ENCODE assay signal across 11 mouse cellular contexts in genomic region chr4:132959679-132960045, GRCm38 (mm10). TPM values are rescaled to one million over a fixed set of nuclear protein-coding genes. Genes with fewer than 3 reads are reported as not detected.
A peak's percentile ranks its signal among the peaks of the same experiment; 100 is the strongest.
DNase-seq lines count a peak whose midpoint lies in the region; ATAC-seq and TF ChIP-seq lines count a peak whose summit lies in the region.
"Had no signal": no experiment of that assay in that cellular context is flagged by ENCODE, and none has a peak within 500 bp of the region (broad histone marks: within the 10 kb centered on the region; RNA-seq: fewer than 3 reads in every experiment).

No protein-coding gene starts in this region.

- no peak overlapping the region for H3K9ac ChIP-seq in liver, adult 2 months (ENCODE audit: low read depth, low read length)
- H3K9ac ChIP-seq in embryonic facial prominence, embryonic 12.5 days: no peak overlapping the region
- no peak overlapping the region for H3K9ac ChIP-seq in hindbrain, embryonic 13.5 days
- no peak overlapping the region for H3K9ac ChIP-seq in midbrain, postnatal 0 days (replicated peaks; ENCODE audit: low read length, poor library complexity, severe bottlenecking)

- WGBS in liver, adult 2 months: 10% methylated on average over 3 of the region's 3 CpGs
- 42% methylated on average over 3 of the region's 3 CpGs for WGBS in embryonic facial prominence, embryonic 12.5 days
- 50% methylated on average over 3 of the region's 3 CpGs for WGBS in hindbrain, embryonic 13.5 days
- WGBS in midbrain, postnatal 0 days: 48% methylated on average over 3 of the region's 3 CpGs

- no peak for TF ChIP-seq POLR2A in liver, adult 2 months (IDR thresholded peaks at IDR 0.05; ENCODE audit: extremely low read depth, insufficient read depth, low read length)

- no peak for ATAC-seq in embryonic facial prominence, embryonic 12.5 days (ENCODE audit: insufficient number of reproducible peaks, insufficient read depth, low FRiP score, low TSS enrichment)
- ATAC-seq in hindbrain, embryonic 13.5 days (ENCODE audit: low FRiP score): no peak
- ATAC-seq in midbrain, postnatal 0 days (ENCODE audit: low FRiP score): no peak
- ATAC-seq: Patski had no signal

- H3K27me3 ChIP-seq in liver, adult 2 months (ENCODE audit: control insufficient read depth, insufficient read depth, low read length): no peaks in the 10 kb centered on the region
- H3K27me3 ChIP-seq in embryonic facial prominence, embryonic 12.5 days: no peaks in the 10 kb centered on the region
- no peaks in the 10 kb centered on the region for H3K27me3 ChIP-seq in hindbrain, embryonic 13.5 days
- no peaks in the 10 kb centered on the region for H3K27me3 ChIP-seq in midbrain, postnatal 0 days (ENCODE audit: insufficient read depth, low read length)
- H3K27me3 ChIP-seq: Patski had no signal

- no peaks in the 10 kb centered on the region for H3K9me3 ChIP-seq in embryonic facial prominence, embryonic 12.5 days
- no peaks in the 10 kb centered on the region for H3K9me3 ChIP-seq in hindbrain, embryonic 13.5 days
- H3K9me3 ChIP-seq in midbrain, postnatal 0 days (ENCODE audit: low read length): no peaks in the 10 kb centered on the region

- H3K4me1 ChIP-seq in liver, adult 2 months (ENCODE audit: control insufficient read depth, insufficient read depth, low read length): peaks cover 25% of the 10 kb centered on the region
- H3K4me1 ChIP-seq in embryonic facial prominence, embryonic 12.5 days: peaks cover 39% of the 10 kb centered on the region
- H3K4me1 ChIP-seq in hindbrain, embryonic 13.5 days (replicated peaks): peaks cover 51% of the 10 kb centered on the region
- no peaks in the 10 kb centered on the region for H3K4me1 ChIP-seq in midbrain, postnatal 0 days (ENCODE audit: insufficient read depth, low read length)

- no peak overlapping the region for H3K4me3 ChIP-seq in liver, adult 2 months (ENCODE audit: insufficient read depth, low read depth, low read length)
- no peak overlapping the region for H3K4me3 ChIP-seq in embryonic facial prominence, embryonic 12.5 days
- no peak overlapping the region for H3K4me3 ChIP-seq in hindbrain, embryonic 13.5 days
- no peak overlapping the region for H3K4me3 ChIP-seq in midbrain, postnatal 0 days (ENCODE audit: low read depth, low read length)

- H3K36me3 ChIP-seq in liver, adult 2 months (ENCODE audit: control insufficient read depth, insufficient read depth, low read length): no peaks in the 10 kb centered on the region
- H3K36me3 ChIP-seq in embryonic facial prominence, embryonic 12.5 days: no peaks in the 10 kb centered on the region
- no peaks in the 10 kb centered on the region for H3K36me3 ChIP-seq in hindbrain, embryonic 13.5 days
- no peaks in the 10 kb centered on the region for H3K36me3 ChIP-seq in midbrain, postnatal 0 days (ENCODE audit: insufficient read depth, low read length)

- peak; percentile 92 for DNase-seq in liver, adult 2 months (ENCODE audit: extremely low read depth, low read depth, low spot score)
- DNase-seq in liver: no peak
- no peak for DNase-seq in midbrain, postnatal 0 days (ENCODE audit: low spot score)
- no peak for DNase-seq in left cerebral cortex, adult 11 months (ENCODE audit: low spot score)
- no peak for DNase-seq in layer of hippocampus, adult 9-11 months
- no peak for DNase-seq in left cerebral cortex, adult 8-10 months (ENCODE audit: low spot score in 2 of 2)
- DNase-seq: cerebellum, adult 9-11 months; thymus, postnatal 25 days had no signal

- no peak overlapping the region for H3K4me2 ChIP-seq in embryonic facial prominence, embryonic 12.5 days (replicated peaks)
- H3K4me2 ChIP-seq in hindbrain, embryonic 13.5 days: no peak overlapping the region
- no peak overlapping the region for H3K4me2 ChIP-seq in midbrain, postnatal 0 days (ENCODE audit: low read depth, low read length, poor library complexity, severe bottlenecking)

- H3K79me2 ChIP-seq in liver, adult 2 months (ENCODE audit: control insufficient read depth, insufficient read depth, low read length): no peaks in the 10 kb centered on the region

- H3K27ac ChIP-seq in liver, adult 2 months (replicated peaks; ENCODE audit: insufficient read depth, low read depth, low read length): peak overlapping the region; percentile 71
- peak overlapping the region; percentile 88 for H3K27ac ChIP-seq in embryonic facial prominence, embryonic 12.5 days
- peak overlapping the region; percentile 83 for H3K27ac ChIP-seq in hindbrain, embryonic 13.5 days
- H3K27ac ChIP-seq in midbrain, postnatal 0 days (ENCODE audit: low read depth, low read length): peak overlapping the region; percentile 21; the same call in 1 of the 2 replicates

- TF ChIP-seq CTCF in liver, adult 2 months (IDR thresholded peaks at IDR 0.05; ENCODE audit: low read depth, low read length): no peak
- TF ChIP-seq CTCF in midbrain, postnatal 0 days (IDR thresholded peaks at IDR 0.05): no peak

RNA-seq across cellular contexts. Expression of gene Fgr, which starts 14.2 kb away (rescaled TPM):
- total RNA-seq in liver, adult 2 months (2014; rRNA removed): 1.2 and 1.3 TPM in 2 replicates
- 0.86 and 1.6 TPM in 2 replicates for polyA plus RNA-seq in liver, adult 2 months (2012; rRNA removed)
- 0.29 and 0.39 TPM in 2 replicates for polyA plus RNA-seq in embryonic facial prominence, embryonic 12.5 days (2016; fragmentation: Nextera tagmentation; extraction: Ambion mirVana)
- 0.13 TPM in 1 of 2 replicates, not detected in the other for polyA plus RNA-seq in hindbrain, embryonic 13.5 days (2015; fragmentation: Nextera tagmentation; extraction: Ambion mirVana)
- total RNA-seq in midbrain, postnatal 0 days (2014; rRNA removed): 0.33 and 0.47 TPM in 2 replicates
- 0.19 TPM in 1 of 2 replicates, not detected in the other for polyA plus RNA-seq in midbrain, postnatal 0 days (2015; fragmentation: Nextera tagmentation; extraction: Ambion mirVana)
- total RNA-seq in left cerebral cortex, adult 8-10 months (2022): 1 to 10 TPM in 2 of 4 experiments, under 1 TPM in 2; 0.17 to 1.1 (median 0.82) TPM
- polyA plus RNA-seq: Patski had no signal

RNA-seq across cellular contexts. Expression of gene Fam76a, which starts 37.3 kb away (rescaled TPM):
- 11.3 and 11.6 TPM in 2 replicates for total RNA-seq in liver, adult 2 months (2014; rRNA removed)
- polyA plus RNA-seq in liver, adult 2 months (2012; rRNA removed): 4.9 and 5.8 TPM in 2 replicates
- 37.7 and 40.9 TPM in 2 replicates for polyA plus RNA-seq in embryonic facial prominence, embryonic 12.5 days (2016; fragmentation: Nextera tagmentation; extraction: Ambion mirVana)
- 38.7 and 38.9 TPM in 2 replicates for polyA plus RNA-seq in hindbrain, embryonic 13.5 days (2015; fragmentation: Nextera tagmentation; extraction: Ambion mirVana)
- 16.6 and 21.0 TPM in 2 replicates for total RNA-seq in midbrain, postnatal 0 days (2014; rRNA removed)
- 31.0 and 38.2 TPM in 2 replicates for polyA plus RNA-seq in midbrain, postnatal 0 days (2015; fragmentation: Nextera tagmentation; extraction: Ambion mirVana)
- 10 to 100 TPM; 46.4 to 64.0 (median 61.0) TPM for total RNA-seq in left cerebral cortex, adult 8-10 months (2022)

RNA-seq across cellular contexts. Expression of gene Ahdc1, which starts 51.4 kb away (rescaled TPM):
- total RNA-seq in liver, adult 2 months (2014; rRNA removed): 2.4 and 4.1 TPM in 2 replicates
- polyA plus RNA-seq in liver, adult 2 months (2012; rRNA removed): 8.7 and 8.8 TPM in 2 replicates
- 12.7 and 14.6 TPM in 2 replicates for polyA plus RNA-seq in embryonic facial prominence, embryonic 12.5 days (2016; fragmentation: Nextera tagmentation; extraction: Ambion mirVana)
- 11.0 and 12.5 TPM in 2 replicates for polyA plus RNA-seq in hindbrain, embryonic 13.5 days (2015; fragmentation: Nextera tagmentation; extraction: Ambion mirVana)
- 105 and 115 TPM in 2 replicates for total RNA-seq in midbrain, postnatal 0 days (2014; rRNA removed)
- 9.2 and 11.0 TPM in 2 replicates for polyA plus RNA-seq in midbrain, postnatal 0 days (2015; fragmentation: Nextera tagmentation; extraction: Ambion mirVana)
- 100 to 1,000 TPM in 2 of 4 experiments, 10 to 100 TPM in 2; 95.7 to 104 (median 99.7) TPM for total RNA-seq in left cerebral cortex, adult 8-10 months (2022)

Comparison
In these comparisons a context has a peak if more than half of its experiments do, and no peak if none do; other contexts are left out.
1. H3K27ac ChIP-seq: peak in every context shown above with its lines; median percentile 88 in embryonic facial prominence, embryonic 12.5 days; 83 in hindbrain, embryonic 13.5 days; 71 in liver, adult 2 months; 21 in midbrain, postnatal 0 days.